In the genomic region with DNA sequence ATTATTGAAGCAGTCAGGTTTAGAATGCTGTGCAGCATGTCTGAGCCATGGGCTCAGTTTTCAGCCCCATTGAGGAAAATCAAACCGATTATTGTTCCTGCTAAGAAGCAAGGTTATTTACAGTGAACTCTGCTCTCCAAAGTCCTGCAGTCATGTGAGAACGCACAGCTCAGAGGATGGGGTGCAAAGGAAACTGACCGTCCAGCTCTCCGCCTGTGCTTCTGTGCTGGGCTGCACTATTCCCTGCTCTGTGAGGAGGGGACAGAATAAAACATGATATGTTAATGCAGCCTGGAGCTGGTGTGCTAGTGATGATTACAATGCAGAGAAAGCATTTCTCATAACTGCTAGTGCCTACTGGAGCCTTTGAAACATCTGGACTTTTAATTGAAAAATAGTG, we compare ENCODE assay signal across 19 mouse cellular contexts.
DNase-seq lines count a peak whose midpoint lies in the region; ATAC-seq lines count a peak whose summit lies in the region.
"Had no signal": no experiment of that assay in that cellular context is flagged by ENCODE, and none has a peak within 500 bp of the region (broad histone marks: within the 10 kb centered on the region; RNA-seq: fewer than 3 reads in every experiment).

No protein-coding gene starts in this region.

- H3K27ac ChIP-seq in forebrain, embryonic 13.5 days = no peak overlapping the region
- no peak overlapping the region for H3K27ac ChIP-seq in forebrain, embryonic 16.5 days (ENCODE audit: low read length)
- peak overlapping the region; percentile 63 for H3K27ac ChIP-seq in midbrain, embryonic 15.5 days
- H3K27ac ChIP-seq: heart, embryonic 13.5 days; lung, embryonic 15.5 days; stomach, postnatal 0 days had no signal

- H3K4me3 ChIP-seq in forebrain, embryonic 13.5 days = no peak overlapping the region
- no peak overlapping the region for H3K4me3 ChIP-seq in forebrain, embryonic 16.5 days (replicated peaks; ENCODE audit: low read length)
- H3K4me3 ChIP-seq in midbrain, embryonic 15.5 days = no peak overlapping the region
- H3K4me3 ChIP-seq: erythroblast, embryonic 14.5 days; heart, embryonic 13.5 days; lung, embryonic 15.5 days; myocyte had no signal

- peak; percentile 6 for DNase-seq in retina, embryonic 14.5 days (ENCODE audit: low spot score)
- DNase-seq in retina, postnatal 1 day = no peak
- no peak for DNase-seq in natural killer cell, adult 2 months (ENCODE audit: low spot score in 2 of 2)
- DNase-seq in right cerebral cortex, postnatal 4 days = no peak
- no peak for DNase-seq in kidney, postnatal 14 days
- DNase-seq: adrenal gland, postnatal 36 days; cerebellum, postnatal 10 days; gastrocnemius, postnatal 36 days; thymus, postnatal 36 days had no signal

- H3K4me2 ChIP-seq in forebrain, embryonic 13.5 days = 0 out of 2 replicates have a peak overlapping the region, but pooled peaks have one; percentile 6
- no peak overlapping the region for H3K4me2 ChIP-seq in forebrain, embryonic 16.5 days (ENCODE audit: low read length)
- no peak overlapping the region for H3K4me2 ChIP-seq in midbrain, embryonic 15.5 days
- H3K4me2 ChIP-seq: heart, embryonic 13.5 days; liver, embryonic 11.5 days; lung, embryonic 15.5 days had no signal

- H3K4me1 ChIP-seq in forebrain, embryonic 13.5 days = peaks cover 24% of the 10 kb centered on the region
- H3K4me1 ChIP-seq in forebrain, embryonic 16.5 days (replicated peaks; ENCODE audit: control insufficient read depth, insufficient read depth, low read length) = peaks cover 7% of the 10 kb centered on the region
- H3K4me1 ChIP-seq in midbrain, embryonic 15.5 days = peaks cover 22% of the 10 kb centered on the region
- H3K4me1 ChIP-seq: lung, embryonic 15.5 days had no signal

- no peaks in the 10 kb centered on the region for H3K9me3 ChIP-seq in forebrain, embryonic 13.5 days (replicated peaks)
- H3K9me3 ChIP-seq in forebrain, embryonic 16.5 days (ENCODE audit: control insufficient read depth, low read length) = no peaks in the 10 kb centered on the region
- no peaks in the 10 kb centered on the region for H3K9me3 ChIP-seq in midbrain, embryonic 15.5 days
- H3K9me3 ChIP-seq: heart, embryonic 13.5 days; lung, embryonic 15.5 days had no signal

- no peak for ATAC-seq in forebrain, embryonic 13.5 days
- no peak for ATAC-seq in forebrain, embryonic 16.5 days
- peak; percentile 65; the same call in 1 of the 2 replicates for ATAC-seq in midbrain, embryonic 15.5 days (replicated peaks)
- ATAC-seq: activated CD4-positive, CD25-positive, alpha-beta regulatory T cell, adult 4 months had no signal

- no peak overlapping the region for H3K9ac ChIP-seq in forebrain, embryonic 13.5 days
- no peak overlapping the region for H3K9ac ChIP-seq in forebrain, embryonic 16.5 days (replicated peaks; ENCODE audit: low read depth, low read length)
- H3K9ac ChIP-seq in midbrain, embryonic 15.5 days = no peak overlapping the region
- H3K9ac ChIP-seq: heart, embryonic 13.5 days; lung, embryonic 15.5 days had no signal

- WGBS in forebrain, embryonic 13.5 days = 20% methylated on average over 4 of the region's 4 CpGs
- 31% methylated on average over 4 of the region's 4 CpGs for WGBS in forebrain, embryonic 16.5 days
- WGBS in midbrain, embryonic 15.5 days = 27% methylated on average over 4 of the region's 4 CpGs

- no peaks in the 10 kb centered on the region for H3K27me3 ChIP-seq in forebrain, embryonic 13.5 days
- H3K27me3 ChIP-seq in forebrain, embryonic 16.5 days (replicated peaks; ENCODE audit: control insufficient read depth, insufficient read depth, low read length) = no peaks in the 10 kb centered on the region
- no peaks in the 10 kb centered on the region for H3K27me3 ChIP-seq in midbrain, embryonic 15.5 days (replicated peaks)
- H3K27me3 ChIP-seq: heart, embryonic 13.5 days; lung, embryonic 15.5 days had no signal

- no peaks in the 10 kb centered on the region for H3K36me3 ChIP-seq in forebrain, embryonic 13.5 days (ENCODE audit: poor library complexity, severe bottlenecking)
- no peaks in the 10 kb centered on the region for H3K36me3 ChIP-seq in forebrain, embryonic 16.5 days (ENCODE audit: control insufficient read depth, insufficient read depth)
- no peaks in the 10 kb centered on the region for H3K36me3 ChIP-seq in midbrain, embryonic 15.5 days (replicated peaks)
- H3K36me3 ChIP-seq: heart, embryonic 13.5 days; lung, embryonic 15.5 days had no signal
